Mouse (Mus musculus): ENCODE results near the gene Slc12a7. TPM values are rescaled to one million over a fixed set of nuclear protein-coding genes. Genes with fewer than 3 reads are reported as not detected.

Slc12a7 gene
- polyA plus RNA-seq, 1 experiment from 2014 or later: 47.8 TPM

GRCm38 (mm10) chr13:73768311-73768710 is 35.4 kb downstream of the Slc12a7 start:
- H3K4me1 ChIP-seq: peaks cover 95% of the 10 kb centered on the region
- WGBS: 90% methylated on average over 3 of the region's 3 CpGs
- peaks cover 58% of the 10 kb centered on the region for H3K36me3 ChIP-seq
- no peaks in the 10 kb centered on the region for H3K27me3 ChIP-seq (ENCODE audit: low read depth, poor library complexity, severe bottlenecking)
- no peaks in the 10 kb centered on the region for H3K9me3 ChIP-seq (replicated peaks)
- H3K27ac ChIP-seq (replicated peaks): no peak overlapping the region
- DNase-seq (ENCODE audit: low spot score): no peak
- no peak overlapping the region for H3K4me3 ChIP-seq

- WGBS: 89% methylated on average over 4 of the region's 4 CpGs
- Histone ChIP-seq H3K27me3 (ENCODE audit: low read depth, poor library complexity, severe bottlenecking) (no peaks in the 10 kb centered on the region), H3K9me3 (replicated peaks) (no peaks in the 10 kb centered on the region), H3K4me1 (peaks cover 84% of the 10 kb centered on the region), H3K27ac (replicated peaks) (no peak overlapping the region), H3K4me3 (no peak overlapping the region), H3K36me3 (peaks cover 76% of the 10 kb centered on the region)
- no peak for DNase-seq (ENCODE audit: low spot score)
These were observed 37.2 kb downstream of the Slc12a7 start for GRCm38 (mm10) chr13:73769916-73770682.

- WGBS: 48% methylated on average over 3 of the region's 3 CpGs
- no peak for DNase-seq (ENCODE audit: low spot score)
- Histone ChIP-seq H3K9me3 (replicated peaks) (no peaks in the 10 kb centered on the region), H3K4me1 (peaks cover 74% of the 10 kb centered on the region), H3K4me3 (no peak overlapping the region), H3K36me3 (peaks cover 75% of the 10 kb centered on the region), H3K27me3 (ENCODE audit: low read depth, poor library complexity, severe bottlenecking) (no peaks in the 10 kb centered on the region), H3K27ac (replicated peaks) (no peak overlapping the region; the same call in 1 of the 2 replicates)
These were observed 38.2 kb downstream of the Slc12a7 start for GRCm38 (mm10) chr13:73771131-73771530.

GRCm38 (mm10) chr13:73772655-73773054 is 39.8 kb downstream of the Slc12a7 start:
- Histone ChIP-seq H3K4me3 (no peak overlapping the region), H3K27ac (replicated peaks) (no peak overlapping the region), H3K36me3 (peaks cover 66% of the 10 kb centered on the region), H3K27me3 (ENCODE audit: low read depth, poor library complexity, severe bottlenecking) (no peaks in the 10 kb centered on the region), H3K4me1 (peaks cover 59% of the 10 kb centered on the region), H3K9me3 (replicated peaks) (no peaks in the 10 kb centered on the region)
- WGBS: 67% methylated on average over 2 of the region's 2 CpGs
- no peak for DNase-seq (ENCODE audit: low spot score)

- Histone ChIP-seq H3K4me3 (no peak overlapping the region), H3K4me1 (peaks cover 49% of the 10 kb centered on the region), H3K9me3 (replicated peaks) (no peaks in the 10 kb centered on the region), H3K27ac (replicated peaks) (no peak overlapping the region), H3K36me3 (peaks cover 58% of the 10 kb centered on the region), H3K27me3 (ENCODE audit: low read depth, poor library complexity, severe bottlenecking) (no peaks in the 10 kb centered on the region)
- 51% methylated on average over 4 of the region's 4 CpGs for WGBS
- DNase-seq (ENCODE audit: low spot score): no peak
These were observed 40.8 kb downstream of the Slc12a7 start for GRCm38 (mm10) chr13:73773519-73774205.

GRCm38 (mm10) chr13:73775786-73776185 is 42.9 kb downstream of the Slc12a7 start:
- H3K27ac ChIP-seq (replicated peaks): no peak overlapping the region
- DNase-seq (ENCODE audit: low spot score): no peak
- 89% methylated on average over 4 of the region's 4 CpGs for WGBS
- H3K4me1 ChIP-seq: peaks cover 32% of the 10 kb centered on the region
- no peaks in the 10 kb centered on the region for H3K27me3 ChIP-seq (ENCODE audit: low read depth, poor library complexity, severe bottlenecking)
- peaks cover 60% of the 10 kb centered on the region for H3K36me3 ChIP-seq
- H3K9me3 ChIP-seq (replicated peaks): no peaks in the 10 kb centered on the region
- no peak overlapping the region for H3K4me3 ChIP-seq

GRCm38 (mm10) chr13:73777578-73777977 is 44.7 kb downstream of the Slc12a7 start:
- 85% methylated on average over 3 of the region's 3 CpGs for WGBS
- peaks cover 30% of the 10 kb centered on the region for H3K4me1 ChIP-seq
- no peak for DNase-seq (ENCODE audit: low spot score)
- no peaks in the 10 kb centered on the region for H3K27me3 ChIP-seq (ENCODE audit: low read depth, poor library complexity, severe bottlenecking)
- H3K9me3 ChIP-seq (replicated peaks): no peaks in the 10 kb centered on the region
- H3K27ac ChIP-seq (replicated peaks): no peak overlapping the region
- H3K4me3 ChIP-seq: no peak overlapping the region
- H3K36me3 ChIP-seq: peaks cover 71% of the 10 kb centered on the region

GRCm38 (mm10) chr13:73782486-73782885 is 49.6 kb downstream of the Slc12a7 start:
- DNase-seq (ENCODE audit: low spot score): no peak
- H3K9me3 ChIP-seq (replicated peaks): no peaks in the 10 kb centered on the region
- peaks cover 21% of the 10 kb centered on the region for H3K4me1 ChIP-seq
- H3K4me3 ChIP-seq: no peak overlapping the region
- no peak overlapping the region; the same call in 1 of the 2 replicates for H3K27ac ChIP-seq (replicated peaks)
- no peaks in the 10 kb centered on the region for H3K27me3 ChIP-seq (ENCODE audit: low read depth, poor library complexity, severe bottlenecking)
- WGBS: 31% methylated on average over 5 of the region's 5 CpGs
- H3K36me3 ChIP-seq: peaks cover 89% of the 10 kb centered on the region

- Histone ChIP-seq H3K27me3 (ENCODE audit: low read depth, poor library complexity, severe bottlenecking) (no peaks in the 10 kb centered on the region), H3K4me1 (no peaks in the 10 kb centered on the region), H3K36me3 (peaks cover 97% of the 10 kb centered on the region), H3K9me3 (replicated peaks) (no peaks in the 10 kb centered on the region), H3K27ac (replicated peaks) (no peak overlapping the region), H3K4me3 (no peak overlapping the region)
- DNase-seq (ENCODE audit: low spot score): no peak
- 97% methylated on average over 4 of the region's 4 CpGs for WGBS
These were observed 59.3 kb downstream of the Slc12a7 start for GRCm38 (mm10) chr13:73792176-73792575.

GRCm38 (mm10) chr13:73793171-73793570 is 60.3 kb downstream of the Slc12a7 start:
- no peaks in the 10 kb centered on the region for H3K4me1 ChIP-seq
- H3K27ac ChIP-seq (replicated peaks): no peak overlapping the region
- no peaks in the 10 kb centered on the region for H3K9me3 ChIP-seq (replicated peaks)
- no peak overlapping the region for H3K4me3 ChIP-seq
- peaks cover 97% of the 10 kb centered on the region for H3K36me3 ChIP-seq
- no peak for DNase-seq (ENCODE audit: low spot score)
- H3K27me3 ChIP-seq (ENCODE audit: low read depth, poor library complexity, severe bottlenecking): no peaks in the 10 kb centered on the region
- WGBS: 97% methylated on average over 5 of the region's 5 CpGs

- DNase-seq (ENCODE audit: low spot score): no peak
- peaks cover 100% of the 10 kb centered on the region for H3K36me3 ChIP-seq
- WGBS: 90% methylated on average over 5 of the region's 5 CpGs
These were observed 66.2 kb downstream of the Slc12a7 start for GRCm38 (mm10) chr13:73799110-73799509.

GRCm38 (mm10) chr13:73803450-73804178 is 70.7 kb downstream of the Slc12a7 start:
- Histone ChIP-seq H3K27me3 (ENCODE audit: low read depth, poor library complexity, severe bottlenecking) (no peaks in the 10 kb centered on the region), H3K27ac (replicated peaks) (no peak overlapping the region), H3K4me1 (no peaks in the 10 kb centered on the region), H3K9me3 (replicated peaks) (no peaks in the 10 kb centered on the region), H3K36me3 (peaks cover 100% of the 10 kb centered on the region), H3K4me3 (no peak overlapping the region)
- no peak for DNase-seq (ENCODE audit: low spot score)
- WGBS: 94% methylated on average over 8 of the region's 8 CpGs

More at GRCm38 (mm10) chr13:73799110-73799509, 66.2 kb downstream of the Slc12a7 start:
- Histone ChIP-seq H3K4me3 (no peak overlapping the region), H3K4me1 (no peaks in the 10 kb centered on the region), H3K27ac (replicated peaks) (no peak overlapping the region), H3K9me3 (replicated peaks) (no peaks in the 10 kb centered on the region), H3K27me3 (ENCODE audit: low read depth, poor library complexity, severe bottlenecking) (no peaks in the 10 kb centered on the region)

Measured in midbrain, embryonic 10.5 days (tissue).